Mouse (Mus musculus) cerebellum, adult 11-12 months (tissue): ENCODE measurements around the gene Vrk2.
A peak's percentile ranks its signal among the peaks of the same experiment; 100 is the strongest.

Experiments
- DNase-seq: peaks from one replicate; pipeline ENCODE4 v3.0.0; 2022

Gene Vrk2

DNA sequence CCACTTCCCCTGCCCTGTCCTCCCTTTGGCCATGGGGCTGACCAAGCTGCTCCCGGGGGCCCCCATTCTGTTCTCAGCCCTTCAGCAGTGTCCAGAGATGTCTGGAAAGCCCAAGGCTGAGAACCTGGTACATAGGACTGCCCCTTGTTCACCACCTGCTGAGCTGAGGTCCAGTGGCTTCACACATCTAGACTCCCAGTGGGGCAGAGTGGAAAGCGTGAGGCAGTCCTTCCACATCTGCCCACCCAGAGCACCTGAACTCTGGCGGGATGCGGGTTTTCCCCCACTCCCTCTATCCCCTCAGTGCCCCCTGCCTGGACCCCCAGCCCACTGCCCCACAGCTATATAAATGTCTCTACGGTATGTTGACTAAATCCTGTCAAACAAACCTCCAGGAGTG, 56.0 kb downstream of the Vrk2 start:
- DNase-seq, result no peak

DNA sequence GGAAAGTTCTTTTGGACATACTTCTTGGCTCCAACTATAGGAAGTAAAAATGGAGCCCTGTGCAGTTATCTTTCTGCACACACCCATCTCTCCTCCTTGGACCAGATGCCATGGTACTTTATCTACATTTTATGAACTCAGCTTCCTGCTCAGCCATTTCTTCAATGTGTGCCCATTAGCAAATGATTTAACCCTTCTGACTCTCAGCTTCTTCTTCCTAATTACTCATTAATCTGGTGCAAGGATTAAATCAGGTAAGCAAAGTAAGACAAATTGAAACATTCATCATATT, 60.0 kb downstream of the Vrk2 start:
- DNase-seq, result no peak

DNA sequence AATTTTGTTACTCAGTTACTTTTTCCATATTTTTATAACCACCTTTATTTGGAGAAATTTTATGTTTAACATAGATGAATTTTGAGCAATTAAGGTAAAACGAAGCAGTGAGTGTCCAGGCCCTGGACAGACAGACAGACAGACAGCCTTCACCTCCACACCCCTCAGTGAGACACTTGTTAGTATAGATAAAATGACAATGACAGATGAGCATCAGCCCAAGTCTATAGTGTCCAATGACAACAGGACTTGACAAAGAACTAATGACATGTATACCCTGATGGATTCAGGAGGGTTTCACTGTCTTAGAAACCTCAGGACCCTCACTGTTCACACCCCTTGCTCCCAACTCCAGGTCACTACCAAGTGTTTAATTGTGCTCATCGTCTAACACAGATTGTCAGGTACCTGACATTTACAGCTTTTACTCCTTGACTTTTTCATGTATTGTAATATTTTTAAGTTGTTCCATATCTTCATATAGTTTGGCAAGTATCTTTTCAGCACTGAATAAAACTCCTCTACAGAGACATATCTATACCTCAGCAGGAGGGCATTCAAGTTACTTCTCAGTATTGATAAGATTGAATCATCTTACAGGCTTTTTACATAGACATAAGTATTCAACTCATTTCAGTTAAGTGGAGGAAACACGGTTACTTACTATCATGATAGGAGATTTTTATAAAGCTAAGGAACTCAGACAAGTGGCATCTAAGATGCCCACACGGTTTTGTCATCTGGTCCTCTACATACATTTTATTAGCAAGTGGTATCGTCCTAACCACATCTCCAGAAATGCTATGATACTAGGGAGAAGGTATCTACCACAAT, 60.6 kb downstream of the Vrk2 start:
- no peak for DNase-seq

DNA sequence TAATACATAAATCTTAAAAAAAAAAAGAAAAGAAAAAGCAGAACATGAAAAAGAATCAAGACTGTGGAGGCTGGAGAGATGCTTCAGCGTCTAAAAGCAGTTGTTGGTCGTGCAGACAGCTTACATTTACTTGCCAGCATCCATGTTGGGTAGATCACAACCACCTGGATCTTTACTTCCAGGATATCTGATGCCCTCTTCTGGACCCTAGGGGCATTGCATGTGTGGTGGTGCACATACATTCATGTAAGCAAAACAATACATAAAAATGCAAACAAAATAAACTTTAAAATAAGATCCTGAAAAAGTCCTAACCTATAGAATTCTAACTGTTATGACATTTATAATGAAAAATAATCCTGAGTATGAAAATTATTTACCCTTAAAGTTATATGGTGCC, 66.9 kb downstream of the Vrk2 start:
- DNase-seq, result no peak

DNA sequence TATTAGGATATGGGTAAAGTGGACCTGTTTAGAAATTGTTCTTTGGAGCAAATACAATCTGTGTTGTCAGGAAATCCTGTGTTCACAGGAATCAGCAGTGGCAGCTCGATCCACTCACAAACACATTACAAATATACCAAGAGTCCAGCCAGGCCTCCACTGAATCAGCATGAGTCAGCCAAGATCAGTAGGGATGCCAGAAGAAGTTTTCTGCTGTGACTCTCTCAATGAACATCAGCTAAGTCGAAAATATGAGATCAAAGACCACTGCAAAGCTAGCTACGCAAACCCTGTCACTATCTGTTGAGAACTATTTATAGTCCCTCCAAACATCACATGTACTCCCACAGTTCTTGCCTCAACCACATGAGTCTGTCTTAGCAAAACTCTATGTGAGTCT, 74.8 kb downstream of the Vrk2 start:
- DNase-seq, result no peak

DNA sequence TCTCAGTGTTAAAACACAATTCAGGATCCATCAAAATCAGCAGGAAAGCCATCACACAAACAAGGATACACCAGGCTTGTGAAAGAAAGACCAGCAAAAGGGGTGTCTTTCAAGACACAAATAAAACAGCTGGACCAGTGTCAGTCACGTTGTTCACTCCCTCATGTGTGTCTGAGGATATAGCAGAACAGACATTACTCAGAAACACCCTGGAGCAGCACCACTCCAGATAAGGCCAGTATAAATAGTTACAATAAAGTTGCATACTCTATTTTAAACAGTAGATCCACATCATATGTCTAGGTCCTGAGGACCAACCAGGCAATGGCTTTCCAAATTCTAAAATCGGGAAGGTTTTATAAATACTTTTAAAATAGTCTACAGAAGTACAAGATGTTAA, 77.7 kb downstream of the Vrk2 start:
- no peak for DNase-seq

DNA sequence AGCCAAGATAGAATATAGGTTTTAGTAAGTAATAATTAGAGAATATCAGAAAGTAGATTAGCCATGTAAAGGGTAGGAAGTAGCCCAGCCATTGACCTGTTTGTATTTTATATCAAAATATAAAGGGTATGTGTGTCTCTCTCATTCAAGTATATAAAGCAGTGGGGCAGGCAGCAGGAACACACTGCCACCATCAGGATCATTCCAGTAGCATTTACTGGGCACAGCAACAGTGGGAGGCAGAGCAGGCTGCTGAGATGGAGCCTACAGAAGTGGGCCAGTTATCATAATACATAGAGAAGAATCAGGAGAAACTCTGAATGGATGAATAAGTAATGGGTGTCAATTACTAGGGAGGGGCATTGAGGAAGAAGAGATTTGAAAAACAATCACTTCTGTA, 80.1 kb downstream of the Vrk2 start:
- no peak for DNase-seq

- no peak for DNase-seq
Observed at GRCm38 (mm10) chr11:26495951-26496350, 97.8 kb downstream of the Vrk2 start.

- no peak for DNase-seq
Observed at GRCm38 (mm10) chr11:26489761-26490466, 103.9 kb downstream of the Vrk2 start.

DNA sequence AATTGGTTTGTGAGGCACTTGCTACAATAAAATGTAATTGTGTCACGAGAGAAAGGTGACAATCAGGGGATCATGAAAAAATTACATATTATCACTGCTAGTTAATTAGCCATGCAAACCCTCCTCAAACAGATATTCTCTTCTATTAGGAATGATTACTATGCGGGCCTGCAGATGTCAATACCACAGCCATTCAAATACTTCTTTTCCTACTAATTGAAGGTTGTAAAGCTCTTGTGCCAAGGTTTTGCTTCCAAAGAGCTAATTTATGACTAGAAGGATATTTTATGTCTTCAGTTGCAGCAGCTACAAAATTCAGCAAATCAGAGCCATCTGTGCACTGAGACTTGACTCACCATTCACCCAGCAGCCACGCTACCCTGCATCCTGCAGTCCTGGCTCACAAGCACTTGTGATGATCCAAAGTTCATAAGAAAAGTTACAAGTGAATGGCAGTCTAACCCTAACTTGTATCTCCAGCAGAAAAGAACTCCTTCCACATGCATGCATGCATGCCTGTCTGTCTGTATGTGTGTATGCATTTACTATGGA, 112.0 kb downstream of the Vrk2 start:
- DNase-seq, result no peak

- no peak for DNase-seq
Observed at GRCm38 (mm10) chr11:26477037-26477739, 116.6 kb downstream of the Vrk2 start.

DNA sequence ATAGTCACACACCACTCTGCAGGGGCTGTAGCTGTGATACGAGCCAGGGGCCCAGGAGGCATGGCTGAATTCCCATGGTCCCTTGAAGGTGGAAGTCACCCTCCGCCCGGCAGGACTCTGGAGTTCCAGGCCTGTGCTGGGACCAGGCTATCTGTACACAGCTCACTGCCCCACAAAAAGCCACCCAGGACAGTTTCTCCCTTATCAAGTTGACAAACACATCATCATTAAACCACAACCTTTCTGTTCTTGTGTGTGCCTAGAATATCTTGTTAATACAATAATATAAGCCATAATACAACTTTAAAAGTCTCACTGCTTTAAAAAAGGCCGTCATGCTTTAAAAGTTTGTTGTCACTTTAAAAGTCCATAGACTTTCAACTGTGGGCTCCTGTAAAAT, 139.7 kb downstream of the Vrk2 start:
- no peak for DNase-seq

- no peak for DNase-seq
Observed at GRCm38 (mm10) chr11:26452693-26453092, 141.1 kb downstream of the Vrk2 start.

DNA sequence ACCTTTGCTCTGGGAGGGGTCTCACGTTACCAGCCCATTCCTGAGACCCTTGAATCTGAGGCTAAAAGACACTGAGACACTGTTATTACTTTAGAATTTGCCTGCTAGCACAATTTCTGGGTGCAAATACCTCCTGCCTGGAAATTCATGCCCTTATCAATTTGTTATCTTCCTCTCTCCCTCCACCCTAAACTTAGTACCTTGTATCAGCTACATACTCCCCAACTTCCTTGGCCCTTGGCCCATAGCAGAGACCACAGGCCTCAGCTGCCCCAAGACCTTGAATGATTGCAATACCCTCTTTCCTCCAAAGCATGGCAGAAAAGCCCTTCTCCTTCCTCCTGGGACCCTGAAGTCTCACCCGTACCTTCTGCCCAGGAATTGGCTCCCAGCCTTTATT, 142.6 kb downstream of the Vrk2 start:
- DNase-seq, result no peak

- DNase-seq, result no peak
Observed at GRCm38 (mm10) chr11:26450636-26451035, 143.2 kb downstream of the Vrk2 start.

GRCm38 (mm10) chr11:26449789-26450188, 144.0 kb downstream of the Vrk2 start:
- DNase-seq, result no peak

DNA sequence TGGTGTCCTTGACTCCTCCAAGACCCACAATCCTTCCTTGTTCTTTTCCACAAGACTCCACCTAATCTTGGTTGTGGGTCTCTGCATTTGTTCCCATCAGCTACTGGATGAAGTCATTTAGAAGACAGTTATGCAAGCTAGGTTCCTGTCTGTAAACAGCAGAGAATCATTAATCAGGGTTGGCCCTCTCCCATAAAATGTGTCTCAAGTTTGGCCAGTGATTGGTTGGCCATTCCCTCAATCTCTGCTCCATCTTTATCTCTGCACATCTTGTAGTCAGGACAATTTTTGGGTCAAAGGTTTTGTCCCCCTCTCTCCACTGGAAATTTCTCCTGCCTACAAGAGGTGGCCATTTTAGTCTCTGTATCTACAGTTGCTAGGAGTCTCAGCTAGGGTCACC, 149.4 kb downstream of the Vrk2 start:
- no peak for DNase-seq

- DNase-seq, result no peak
Observed at GRCm38 (mm10) chr11:26441121-26441520, 152.7 kb downstream of the Vrk2 start.

DNA sequence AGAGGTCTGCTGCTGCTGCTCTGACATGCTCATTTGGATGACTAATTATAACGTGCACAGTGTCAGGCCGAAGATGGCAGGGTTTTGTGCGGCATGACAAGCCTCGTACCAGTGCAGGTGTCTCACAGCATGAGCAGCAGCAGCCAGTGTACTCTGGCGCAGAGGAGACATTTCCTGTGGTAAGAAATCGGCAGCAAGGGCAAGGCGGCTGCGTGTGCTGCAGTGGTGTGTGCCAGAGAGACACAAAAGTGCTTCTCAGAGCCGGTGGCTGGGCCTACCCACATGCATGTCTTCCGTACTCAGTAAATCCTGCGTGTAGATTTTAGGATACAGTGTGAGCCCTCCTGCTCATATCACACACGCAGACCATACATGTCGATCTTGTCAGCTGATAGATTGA, 156.0 kb downstream of the Vrk2 start:
- peak; percentile 40 for DNase-seq

DNA sequence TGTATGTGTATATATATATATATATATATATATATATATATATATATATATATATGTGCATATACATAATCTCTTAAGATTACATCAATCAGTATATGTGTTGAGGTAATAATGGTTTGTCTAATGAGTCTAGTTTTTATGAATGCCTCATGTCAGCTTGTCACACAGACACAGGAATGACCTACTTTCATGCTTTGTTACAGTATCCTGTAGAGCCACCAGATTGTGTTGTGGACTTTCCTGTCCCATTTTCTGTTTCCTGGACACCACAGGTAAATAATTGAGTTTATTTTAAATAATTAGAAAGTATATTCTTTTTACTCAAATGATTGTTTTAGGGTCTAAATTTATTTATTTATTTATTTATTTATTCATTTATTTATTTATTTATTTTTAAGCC, 159.6 kb downstream of the Vrk2 start:
- DNase-seq, result peak; percentile 7

DNA sequence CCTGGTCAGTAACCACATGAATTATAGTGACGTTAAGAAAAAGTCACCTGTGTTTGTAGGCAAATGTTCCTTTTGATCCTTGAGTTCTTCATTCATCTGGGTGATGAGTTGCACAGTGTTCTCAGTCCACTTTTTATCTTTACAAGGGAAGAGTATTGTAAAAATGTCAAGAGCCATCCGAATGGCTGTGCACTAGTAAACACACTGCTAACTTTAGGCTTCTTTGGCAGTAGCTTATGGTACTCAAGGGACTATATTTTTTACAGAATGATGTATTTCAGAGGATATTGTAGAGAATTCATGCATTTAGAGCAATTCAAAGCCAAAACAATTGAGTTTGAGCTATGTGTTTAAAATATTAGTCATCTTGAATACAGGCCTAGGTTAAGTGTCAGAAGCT, 172.3 kb downstream of the Vrk2 start:
- DNase-seq, result no peak
